Mouse (Mus musculus) v-Abl transformed pro-B cells (cell line): ENCODE data around the gene Klf3.

Experiments
- in situ Hi-C, 2 experiments: fragments of 400-800 bp; cut with MboI; formaldehyde crosslinking; loops; one replicate each; pipeline ENCODE4 v1.15.1; 2025; ENCODE audit not compliant: unreplicated experiment in 2 of 2

Klf3 gene

GRCm38 (mm10) chr5:64808106-64809010 lies 5.2 kb downstream of the Klf3 start:
- in situ Hi-C loops: loop anchor here in 1 of 2 experiments (10.0 kb wide), 1 partner anchor 994 kb away; the partner anchor contains the start of gene 0610040J01Rik

GRCm38 (mm10) chr5:64809257-64809656 lies 6.1 kb downstream of the Klf3 start:
- in situ Hi-C loops: loop anchor here in 1 of 2 experiments (10.0 kb wide), 1 partner anchor 994 kb away; the partner anchor contains the start of gene 0610040J01Rik

DNA sequence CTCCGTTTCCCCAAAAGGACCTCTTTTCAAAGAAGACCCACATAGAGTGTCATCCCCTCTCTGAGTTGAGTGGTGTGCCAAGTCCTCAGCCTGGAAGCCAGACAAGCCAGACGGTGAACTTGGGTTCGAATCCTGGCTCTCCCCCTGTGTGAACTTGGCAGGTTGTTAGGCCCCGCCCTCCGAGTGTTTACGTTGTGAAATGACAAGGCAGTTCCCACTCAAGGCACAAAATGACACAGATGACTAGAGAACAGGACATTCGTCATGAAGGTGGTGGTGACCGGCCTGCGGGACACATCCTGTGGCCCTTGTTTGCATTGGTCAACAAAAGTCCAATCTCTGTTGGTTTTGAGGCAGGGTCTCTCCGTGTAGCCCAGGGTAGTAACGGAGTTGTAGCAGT lies 6.7 kb downstream of the Klf3 start:
- in situ Hi-C loops: loop anchor here (5.0 to 10.0 kb wide), 7 partner anchors 303 to 995 kb away; partner anchors contain the start of gene 0610040J01Rik (in 1 of the 2)

GRCm38 (mm10) chr5:64810860-64811499 lies 7.8 kb downstream of the Klf3 start:
- in situ Hi-C loops: loop anchor here (5.0 to 10.0 kb wide), 6 partner anchors 304 to 906 kb away; no protein-coding TSS in a partner anchor

GRCm38 (mm10) chr5:64811500-64812123 lies 8.4 kb downstream of the Klf3 start:
- in situ Hi-C loops: loop anchor here (5.0 to 10.0 kb wide), 6 partner anchors 304 to 907 kb away; no protein-coding TSS in a partner anchor

- in situ Hi-C loops: loop anchor here (5.0 to 10.0 kb wide), 6 partner anchors 305 to 908 kb away; no protein-coding TSS in a partner anchor
Measured at GRCm38 (mm10) chr5:64812124-64812982, 9.2 kb downstream of the Klf3 start.

DNA sequence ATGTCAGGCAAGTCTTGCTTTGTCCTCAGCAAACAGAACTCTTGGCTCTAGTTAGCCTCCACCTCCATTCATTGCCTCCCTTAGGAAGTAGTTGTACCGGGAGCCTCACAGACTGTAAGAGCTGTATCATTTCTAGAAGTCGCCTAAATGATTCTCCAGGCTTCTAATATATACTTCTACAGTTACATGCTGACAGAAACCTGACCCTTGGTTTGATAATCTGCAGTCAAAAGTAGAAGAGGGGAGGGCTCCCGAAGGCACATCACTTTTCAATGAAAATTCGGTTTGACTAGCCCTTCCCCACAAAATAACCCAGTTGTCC lies 9.8 kb downstream of the Klf3 start:
- in situ Hi-C loops: loop anchor here (5.0 to 10.0 kb wide), 6 partner anchors 306 to 908 kb away; no protein-coding TSS in a partner anchor

- in situ Hi-C loops: loop anchor here (5.0 to 10.0 kb wide), 6 partner anchors 306 to 909 kb away; no protein-coding TSS in a partner anchor
Measured at GRCm38 (mm10) chr5:64813361-64813760, 10.2 kb downstream of the Klf3 start.

DNA sequence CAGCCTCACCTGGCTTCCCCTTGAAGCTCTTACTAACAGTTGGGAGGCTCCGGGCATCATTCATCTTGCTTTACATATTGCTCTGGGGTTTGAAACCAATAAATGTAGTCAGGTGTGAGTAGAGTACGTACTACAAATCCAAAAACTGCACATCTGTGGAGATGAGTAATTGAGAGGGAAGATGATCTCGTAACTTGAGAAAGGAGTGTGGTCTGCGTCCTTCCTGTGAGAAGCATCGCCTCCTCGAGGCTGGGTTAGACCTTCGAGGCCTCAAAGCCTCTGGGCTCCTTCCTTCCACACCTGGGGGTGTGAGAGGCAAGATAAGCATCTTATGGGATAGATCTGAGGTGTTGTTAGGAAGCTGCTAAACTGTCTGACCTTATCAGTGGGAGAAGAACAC lies 11.2 kb downstream of the Klf3 start:
- in situ Hi-C loops: loop anchor here (5.0 to 10.0 kb wide), 6 partner anchors 307 to 910 kb away; no protein-coding TSS in a partner anchor

GRCm38 (mm10) chr5:64815631-64816030 lies 12.4 kb downstream of the Klf3 start:
- in situ Hi-C loops: loop anchor here in 1 of 2 experiments (10.0 kb wide), 1 partner anchor 911 kb away; no protein-coding TSS in a partner anchor

DNA sequence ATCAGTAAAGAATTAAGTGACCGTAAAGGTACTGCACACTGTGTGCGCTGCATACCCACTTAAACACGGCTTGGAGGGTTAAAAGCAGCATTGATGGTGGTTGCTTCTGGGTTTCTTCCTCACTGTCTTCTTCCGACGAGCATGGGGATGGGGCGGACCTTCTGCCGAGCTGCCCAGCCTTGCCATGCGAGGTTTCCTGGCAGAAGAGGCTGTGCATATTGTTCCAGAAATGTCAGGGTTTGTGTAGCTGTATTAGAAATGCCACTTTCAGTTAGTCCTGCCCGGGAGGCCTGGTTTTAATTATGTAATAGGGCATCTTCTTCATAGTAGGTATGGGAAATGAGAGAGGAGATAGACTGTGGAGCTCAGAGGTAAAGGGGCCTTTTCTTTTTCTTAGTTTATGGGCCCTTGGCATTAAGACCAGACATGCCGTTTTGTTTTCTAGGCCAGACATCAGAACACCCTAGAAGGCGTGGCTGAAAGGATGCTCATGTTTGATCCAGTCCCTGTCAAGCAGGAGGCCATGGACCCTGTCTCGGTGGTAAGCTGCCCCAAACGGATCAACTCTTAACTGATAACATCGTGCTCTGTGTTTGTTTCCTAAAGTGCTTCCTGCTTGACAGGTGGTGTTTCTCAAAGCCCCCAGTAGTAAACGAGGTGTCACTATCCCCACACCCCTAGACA lies 13.2 kb downstream of the Klf3 start:
- in situ Hi-C loops: loop anchor here in 1 of 2 experiments (10.0 kb wide), 1 partner anchor 912 kb away; no protein-coding TSS in a partner anchor

GRCm38 (mm10) chr5:64816974-64817296 lies 13.7 kb downstream of the Klf3 start:
- in situ Hi-C loops: loop anchor here in 1 of 2 experiments (10.0 kb wide), 1 partner anchor 912 kb away; no protein-coding TSS in a partner anchor

- in situ Hi-C loops: loop anchor here in 1 of 2 experiments (10.0 kb wide), 1 partner anchor 915 kb away; no protein-coding TSS in a partner anchor
Measured at GRCm38 (mm10) chr5:64819390-64819789, 16.2 kb downstream of the Klf3 start.

GRCm38 (mm10) chr5:64820138-64820537 lies 16.9 kb downstream of the Klf3 start:
- in situ Hi-C loops: no loop called here

DNA sequence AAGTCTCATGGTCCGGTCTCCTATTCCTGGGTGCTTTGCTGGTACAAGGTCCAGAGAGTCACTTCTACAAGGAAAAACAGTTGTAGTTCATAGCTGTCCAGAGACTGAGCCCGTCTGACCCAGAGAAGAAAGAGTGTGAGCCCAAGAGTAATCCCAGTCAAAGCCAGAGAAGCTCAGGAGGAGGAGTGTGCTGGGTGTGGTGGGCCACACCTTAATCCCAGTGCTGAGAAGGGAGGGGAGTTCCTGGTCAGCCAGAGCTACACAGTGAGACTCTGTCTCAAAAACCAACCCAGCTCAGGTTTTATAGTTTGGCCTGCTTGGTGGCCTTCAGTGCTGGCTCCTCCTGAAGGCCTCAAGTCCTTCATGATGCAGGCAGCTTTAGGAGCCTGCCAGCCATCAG lies 18.1 kb downstream of the Klf3 start:
- in situ Hi-C loops: no loop called here

- in situ Hi-C loops: no loop called here
Measured at GRCm38 (mm10) chr5:64821964-64822363, 18.8 kb downstream of the Klf3 start.

- in situ Hi-C loops: no loop called here
Measured at GRCm38 (mm10) chr5:64823431-64823830, 20.2 kb downstream of the Klf3 start.

- in situ Hi-C loops: no loop called here
Measured at GRCm38 (mm10) chr5:64824765-64825164, 21.6 kb downstream of the Klf3 start.

DNA sequence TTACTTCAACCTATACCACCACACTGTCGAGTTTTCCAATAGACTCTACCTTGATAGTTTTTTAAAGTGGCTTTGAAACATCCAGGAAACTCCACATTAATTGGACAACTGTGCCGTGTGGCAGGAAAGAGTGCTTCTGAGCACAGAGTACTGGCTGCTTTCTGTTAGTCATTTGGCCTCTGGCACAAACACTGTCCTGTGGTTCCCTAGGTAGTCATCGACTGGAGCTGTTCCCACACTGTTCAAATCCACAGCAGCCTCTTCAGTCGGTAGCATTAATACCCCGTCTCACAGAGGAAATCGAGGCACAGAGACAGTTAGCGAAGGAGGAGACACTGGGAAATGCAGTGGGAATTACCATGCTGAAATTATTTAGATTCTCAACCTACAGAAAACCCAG lies 22.3 kb downstream of the Klf3 start:
- in situ Hi-C loops: no loop called here
